Mouse (Mus musculus): ENCODE results near the gene Adgrb3.

Adgrb3 gene

GRCm38 (mm10) chr1:25828971-25829920 is at the start of gene Adgrb3:
Gene Adgrb3, minus strand, starts transcription at chr1:25829707.
- DNase-seq: peak; percentile 61

- DNase-seq: no peak
Measured at GRCm38 (mm10) chr1:25877526-25877925, 48.0 kb upstream of the Adgrb3 start.

- DNase-seq: no peak
Measured at GRCm38 (mm10) chr1:25857473-25857872, 28.0 kb upstream of the Adgrb3 start.

- DNase-seq: no peak
Measured at GRCm38 (mm10) chr1:25854451-25854978, 25.0 kb upstream of the Adgrb3 start.

- peak; percentile 38 for DNase-seq
Measured at GRCm38 (mm10) chr1:25832260-25832659, 2.8 kb upstream of the Adgrb3 start.

GRCm38 (mm10) chr1:25831521-25831900 is 2.0 kb upstream of the Adgrb3 start:
- DNase-seq: peak; percentile 29

- peak; percentile 55 for DNase-seq
Measured at GRCm38 (mm10) chr1:25830757-25831520, 1.4 kb upstream of the Adgrb3 start.

GRCm38 (mm10) chr1:25829921-25830751 is 629 bp upstream of the Adgrb3 start:
- peak; percentile 90 for DNase-seq

GRCm38 (mm10) chr1:25828071-25828755 is 1.3 kb downstream of the Adgrb3 start:
- peak; percentile 67 for DNase-seq

GRCm38 (mm10) chr1:25827436-25827835 is 2.1 kb downstream of the Adgrb3 start:
- peak; percentile 65 for DNase-seq

- peak; percentile 87 for DNase-seq
Measured at GRCm38 (mm10) chr1:25826771-25827170, 2.7 kb downstream of the Adgrb3 start.

GRCm38 (mm10) chr1:25824626-25825025 is 4.9 kb downstream of the Adgrb3 start:
- peak; percentile 69 for DNase-seq

- DNase-seq: peak; percentile 37
Measured at GRCm38 (mm10) chr1:25823961-25824360, 5.5 kb downstream of the Adgrb3 start.

GRCm38 (mm10) chr1:25815491-25815890 is 14.0 kb downstream of the Adgrb3 start:
- DNase-seq: peak; percentile 76

- DNase-seq: no peak
Measured at GRCm38 (mm10) chr1:25778784-25779183, 50.7 kb downstream of the Adgrb3 start.

GRCm38 (mm10) chr1:25777459-25777858 is 52.0 kb downstream of the Adgrb3 start:
- peak; percentile 53 for DNase-seq

- peak; percentile 66 for DNase-seq
Measured at GRCm38 (mm10) chr1:25775440-25776130, 53.9 kb downstream of the Adgrb3 start.

- no peak for DNase-seq
Measured at GRCm38 (mm10) chr1:25768958-25769357, 60.5 kb downstream of the Adgrb3 start.

GRCm38 (mm10) chr1:25755265-25755664 is 74.2 kb downstream of the Adgrb3 start:
- no peak for DNase-seq

- DNase-seq: peak; percentile 65
Measured at GRCm38 (mm10) chr1:25754528-25754927, 75.0 kb downstream of the Adgrb3 start.

- DNase-seq: no peak
Measured at GRCm38 (mm10) chr1:25745575-25745974, 83.9 kb downstream of the Adgrb3 start.
